ENCODE assay signal across 9 mouse cellular contexts in the genomic region with DNA sequence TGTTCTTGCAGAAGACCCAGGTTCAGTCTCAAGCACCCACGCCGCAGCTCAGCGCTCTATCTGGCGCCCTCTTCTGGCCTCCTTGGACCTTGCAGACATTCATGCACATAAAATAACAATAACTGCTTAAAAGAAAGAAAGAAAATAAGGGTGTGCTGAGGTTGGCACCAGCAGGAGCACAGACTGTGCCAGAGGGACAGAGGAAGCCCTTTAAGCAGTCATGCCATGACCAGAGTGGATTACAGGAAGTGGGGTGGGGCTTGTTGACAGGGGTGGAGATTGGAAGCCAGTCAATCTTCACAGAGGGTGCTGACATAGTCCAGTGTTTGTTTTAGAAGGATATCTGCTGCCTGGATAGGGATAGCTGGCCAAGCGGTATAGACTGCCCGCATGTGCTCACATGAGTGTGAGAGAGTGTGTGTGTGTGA. TPM values are rescaled to one million over a fixed set of nuclear protein-coding genes. Genes with fewer than 3 reads are reported as not detected.
DNase-seq lines count a peak whose midpoint lies in the region; ATAC-seq and TF ChIP-seq lines count a peak whose summit lies in the region.
"Had no signal": no experiment of that assay in that cellular context is flagged by ENCODE, and none has a peak within 500 bp of the region (broad histone marks: within the 10 kb centered on the region; RNA-seq: fewer than 3 reads in every experiment).

No protein-coding gene starts in this region.

- no peaks in the 10 kb centered on the region for H3K79me2 ChIP-seq in liver, adult 2 months (ENCODE audit: control insufficient read depth, insufficient read depth, low read length)

- H3K4me1 ChIP-seq in midbrain, embryonic 11.5 days (ENCODE audit: control insufficient read depth, insufficient read depth, low read length) = no peaks in the 10 kb centered on the region
- H3K4me1 ChIP-seq in midbrain, embryonic 16.5 days (ENCODE audit: control insufficient read depth, insufficient read depth, low read length) = no peaks in the 10 kb centered on the region
- no peaks in the 10 kb centered on the region for H3K4me1 ChIP-seq in liver, adult 2 months (ENCODE audit: control insufficient read depth, insufficient read depth, low read length)
- H3K4me1 ChIP-seq in forebrain, embryonic 12.5 days = no peaks in the 10 kb centered on the region
- H3K4me1 ChIP-seq in midbrain, embryonic 13.5 days (replicated peaks) = no peaks in the 10 kb centered on the region

- ATAC-seq in midbrain, embryonic 11.5 days (ENCODE audit: low FRiP score) = no peak
- ATAC-seq in midbrain, embryonic 16.5 days = no peak
- peak; percentile 39; the same call in 1 of the 2 replicates for ATAC-seq in erythroblast, adult 5-6 weeks (replicated peaks; ENCODE audit: low FRiP score, poor library complexity, severe bottlenecking)
- ATAC-seq in forebrain, embryonic 12.5 days (ENCODE audit: low FRiP score) = no peak
- no peak for ATAC-seq in midbrain, embryonic 13.5 days
- ATAC-seq: intestine, embryonic 16.5 days had no signal

- no peak for TF ChIP-seq POLR2A in liver, adult 2 months (IDR thresholded peaks at IDR 0.05; ENCODE audit: extremely low read depth, insufficient read depth, low read length)

- no peaks in the 10 kb centered on the region for H3K27me3 ChIP-seq in midbrain, embryonic 11.5 days (ENCODE audit: control insufficient read depth, insufficient read depth, low read length)
- H3K27me3 ChIP-seq in midbrain, embryonic 16.5 days (ENCODE audit: control insufficient read depth, insufficient read depth, low read depth, low read length) = no peaks in the 10 kb centered on the region
- H3K27me3 ChIP-seq in liver, adult 2 months (ENCODE audit: control insufficient read depth, insufficient read depth, low read length) = no peaks in the 10 kb centered on the region
- H3K27me3 ChIP-seq in forebrain, embryonic 12.5 days = no peaks in the 10 kb centered on the region
- H3K27me3 ChIP-seq in midbrain, embryonic 13.5 days = no peaks in the 10 kb centered on the region

- peak; percentile 70 for TF ChIP-seq CTCF in liver, adult 2 months (IDR thresholded peaks at IDR 0.05; ENCODE audit: low read depth, low read length)

- 61% methylated on average over 6 of the region's 6 CpGs for WGBS in midbrain, embryonic 11.5 days
- WGBS in midbrain, embryonic 16.5 days = 69% methylated on average over 6 of the region's 6 CpGs
- WGBS in liver, adult 2 months = 51% methylated on average over 6 of the region's 6 CpGs
- 68% methylated on average over 6 of the region's 6 CpGs for WGBS in forebrain, embryonic 12.5 days
- 59% methylated on average over 6 of the region's 6 CpGs for WGBS in midbrain, embryonic 13.5 days

- H3K9ac ChIP-seq in midbrain, embryonic 11.5 days (ENCODE audit: low read length) = no peak overlapping the region
- H3K9ac ChIP-seq in midbrain, embryonic 16.5 days (ENCODE audit: low read depth, low read length) = no peak overlapping the region
- H3K9ac ChIP-seq in liver, adult 2 months (ENCODE audit: low read depth, low read length) = no peak overlapping the region
- H3K9ac ChIP-seq in forebrain, embryonic 12.5 days = no peak overlapping the region
- H3K9ac ChIP-seq in midbrain, embryonic 13.5 days (replicated peaks) = no peak overlapping the region

- no peak overlapping the region for H3K27ac ChIP-seq in midbrain, embryonic 11.5 days (ENCODE audit: low read depth, low read length)
- H3K27ac ChIP-seq in midbrain, embryonic 16.5 days (ENCODE audit: low read length) = no peak overlapping the region
- H3K27ac ChIP-seq in liver, adult 2 months (replicated peaks; ENCODE audit: insufficient read depth, low read depth, low read length) = no peak overlapping the region
- no peak overlapping the region for H3K27ac ChIP-seq in forebrain, embryonic 12.5 days
- H3K27ac ChIP-seq in midbrain, embryonic 13.5 days = no peak overlapping the region

- no peak overlapping the region for H3K4me2 ChIP-seq in midbrain, embryonic 11.5 days
- H3K4me2 ChIP-seq in midbrain, embryonic 16.5 days (ENCODE audit: low read length) = no peak overlapping the region
- no peak overlapping the region for H3K4me2 ChIP-seq in forebrain, embryonic 12.5 days
- H3K4me2 ChIP-seq in midbrain, embryonic 13.5 days (replicated peaks) = no peak overlapping the region

- no peak overlapping the region for H3K4me3 ChIP-seq in midbrain, embryonic 11.5 days (ENCODE audit: low read depth, low read length)
- no peak overlapping the region for H3K4me3 ChIP-seq in midbrain, embryonic 16.5 days (ENCODE audit: low read depth, low read length)
- no peak overlapping the region for H3K4me3 ChIP-seq in liver, adult 2 months (ENCODE audit: insufficient read depth, low read depth, low read length)
- no peak overlapping the region for H3K4me3 ChIP-seq in forebrain, embryonic 12.5 days (replicated peaks)
- H3K4me3 ChIP-seq in midbrain, embryonic 13.5 days (replicated peaks) = no peak overlapping the region

- H3K9me3 ChIP-seq in midbrain, embryonic 11.5 days (ENCODE audit: control insufficient read depth, low read length) = no peaks in the 10 kb centered on the region
- H3K9me3 ChIP-seq in midbrain, embryonic 16.5 days (replicated peaks; ENCODE audit: control insufficient read depth, low read length, poor library complexity, severe bottlenecking) = no peaks in the 10 kb centered on the region
- no peaks in the 10 kb centered on the region for H3K9me3 ChIP-seq in forebrain, embryonic 12.5 days
- no peaks in the 10 kb centered on the region for H3K9me3 ChIP-seq in midbrain, embryonic 13.5 days

- peak; percentile 82 for DNase-seq in midbrain, embryonic 11.5 days (ENCODE audit: low spot score, missing footprints)
- DNase-seq in liver, adult 2 months (ENCODE audit: extremely low read depth, low read depth, low spot score) = peak; percentile 80
- DNase-seq in thymus, postnatal 0 days (ENCODE audit: low spot score) = peak; percentile 27
- no peak for DNase-seq in gastrocnemius, adult 18-20 months (ENCODE audit: low spot score)

- no peaks in the 10 kb centered on the region for H3K36me3 ChIP-seq in midbrain, embryonic 11.5 days (ENCODE audit: control insufficient read depth, insufficient read depth, low read length)
- no peaks in the 10 kb centered on the region for H3K36me3 ChIP-seq in midbrain, embryonic 16.5 days (ENCODE audit: control insufficient read depth, insufficient read depth, low read length)
- peaks cover 10% of the 10 kb centered on the region for H3K36me3 ChIP-seq in liver, adult 2 months (ENCODE audit: control insufficient read depth, insufficient read depth, low read length)
- no peaks in the 10 kb centered on the region for H3K36me3 ChIP-seq in forebrain, embryonic 12.5 days (replicated peaks)
- H3K36me3 ChIP-seq in midbrain, embryonic 13.5 days = no peaks in the 10 kb centered on the region; the same call in 1 of the 2 replicates

RNA-seq across cellular contexts. Expression of a gene that starts 10.1 kb away (rescaled TPM):
- 26.2 and 26.9 TPM in 2 replicates for polyA plus RNA-seq in midbrain, embryonic 11.5 days (2014; fragmentation: Nextera tagmentation; extraction: Ambion mirVana)
- polyA plus RNA-seq in midbrain, embryonic 16.5 days (2015; fragmentation: Nextera tagmentation; extraction: Ambion mirVana) = 17.7 and 19.4 TPM in 2 replicates
- total RNA-seq in erythroblast, adult 5-6 weeks (2015; ENCODE audit: low replicate concordance) = 3.8 and 8.4 TPM in 2 replicates
- total RNA-seq in erythroblast, adult 5-6 weeks (2017; ENCODE audit: low replicate concordance) = 7.8 and 11.0 TPM in 2 replicates
- total RNA-seq in liver, adult 2 months (2014; rRNA removed) = 0.81 and 1.0 TPM in 2 replicates
- 1.8 and 2.1 TPM in 2 replicates for polyA plus RNA-seq in liver, adult 2 months (2012; rRNA removed)
- polyA plus RNA-seq in thymus, postnatal 0 days (2015; fragmentation: Nextera tagmentation; extraction: Ambion mirVana) = 30.7 and 35.4 TPM in 2 replicates
- polyA plus RNA-seq in forebrain, embryonic 12.5 days (2016; fragmentation: Nextera tagmentation; extraction: Ambion mirVana) = 23.8 and 26.3 TPM in 2 replicates
- total RNA-seq in gastrocnemius, adult 18-20 months (2021) = 1 to 10 TPM in 1 of 2 experiments, under 1 TPM in 1; 0.97 to 1.1 TPM
- polyA plus RNA-seq in midbrain, embryonic 13.5 days (2015; fragmentation: Nextera tagmentation; extraction: Ambion mirVana) = 21.9 and 22.8 TPM in 2 replicates

RNA-seq across cellular contexts. Expression of a gene that starts 10.3 kb away (rescaled TPM):
- polyA plus RNA-seq in midbrain, embryonic 11.5 days (2014; fragmentation: Nextera tagmentation; extraction: Ambion mirVana) = 42.9 and 46.6 TPM in 2 replicates
- 34.7 and 36.4 TPM in 2 replicates for polyA plus RNA-seq in midbrain, embryonic 16.5 days (2015; fragmentation: Nextera tagmentation; extraction: Ambion mirVana)
- total RNA-seq in erythroblast, adult 5-6 weeks (2015; ENCODE audit: low replicate concordance) = 11.1 and 18.1 TPM in 2 replicates
- total RNA-seq in erythroblast, adult 5-6 weeks (2017; ENCODE audit: low replicate concordance) = 11.7 and 13.0 TPM in 2 replicates
- total RNA-seq in liver, adult 2 months (2014; rRNA removed) = 3.2 TPM in 2 replicates
- polyA plus RNA-seq in liver, adult 2 months (2012; rRNA removed) = 3.3 and 5.0 TPM in 2 replicates
- polyA plus RNA-seq in thymus, postnatal 0 days (2015; fragmentation: Nextera tagmentation; extraction: Ambion mirVana) = 28.5 and 30.8 TPM in 2 replicates
- polyA plus RNA-seq in forebrain, embryonic 12.5 days (2016; fragmentation: Nextera tagmentation; extraction: Ambion mirVana) = 58.9 and 59.8 TPM in 2 replicates
- total RNA-seq in gastrocnemius, adult 18-20 months (2021) = 1 to 10 TPM; 4.6 to 5.6 TPM
- polyA plus RNA-seq in midbrain, embryonic 13.5 days (2015; fragmentation: Nextera tagmentation; extraction: Ambion mirVana) = 36.2 and 38.3 TPM in 2 replicates

RNA-seq across cellular contexts. Expression of a gene that starts 52.6 kb away (rescaled TPM):
- 1.9 and 2.2 TPM in 2 replicates for polyA plus RNA-seq in midbrain, embryonic 11.5 days (2014; fragmentation: Nextera tagmentation; extraction: Ambion mirVana)
- polyA plus RNA-seq in midbrain, embryonic 16.5 days (2015; fragmentation: Nextera tagmentation; extraction: Ambion mirVana) = 1.3 and 2.1 TPM in 2 replicates
- not detected in 2 replicates for total RNA-seq in erythroblast, adult 5-6 weeks (2015; ENCODE audit: low replicate concordance)
- not detected in 2 replicates for total RNA-seq in erythroblast, adult 5-6 weeks (2017; ENCODE audit: low replicate concordance)
- total RNA-seq in liver, adult 2 months (2014; rRNA removed) = 14.0 and 18.5 TPM in 2 replicates
- polyA plus RNA-seq in liver, adult 2 months (2012; rRNA removed) = 6.8 and 6.9 TPM in 2 replicates
- 0.89 and 1.2 TPM in 2 replicates for polyA plus RNA-seq in thymus, postnatal 0 days (2015; fragmentation: Nextera tagmentation; extraction: Ambion mirVana)
- 1.9 and 2.2 TPM in 2 replicates for polyA plus RNA-seq in forebrain, embryonic 12.5 days (2016; fragmentation: Nextera tagmentation; extraction: Ambion mirVana)
- total RNA-seq in gastrocnemius, adult 18-20 months (2021) = 1 to 10 TPM; 2.4 to 4.2 TPM
- polyA plus RNA-seq in midbrain, embryonic 13.5 days (2015; fragmentation: Nextera tagmentation; extraction: Ambion mirVana) = 1.3 and 1.5 TPM in 2 replicates
